Mouse (Mus musculus) right cerebral cortex, adult 2 months (tissue): ENCODE measurements around the gene Hint2.

Experiments
- DNase-seq, 2 experiments: peaks; one replicate each; pipeline ENCODE4 v3.0.0; 2021 to 2022; ENCODE audit warnings: low spot score in 2 of 2

The Hint2 gene

DNA sequence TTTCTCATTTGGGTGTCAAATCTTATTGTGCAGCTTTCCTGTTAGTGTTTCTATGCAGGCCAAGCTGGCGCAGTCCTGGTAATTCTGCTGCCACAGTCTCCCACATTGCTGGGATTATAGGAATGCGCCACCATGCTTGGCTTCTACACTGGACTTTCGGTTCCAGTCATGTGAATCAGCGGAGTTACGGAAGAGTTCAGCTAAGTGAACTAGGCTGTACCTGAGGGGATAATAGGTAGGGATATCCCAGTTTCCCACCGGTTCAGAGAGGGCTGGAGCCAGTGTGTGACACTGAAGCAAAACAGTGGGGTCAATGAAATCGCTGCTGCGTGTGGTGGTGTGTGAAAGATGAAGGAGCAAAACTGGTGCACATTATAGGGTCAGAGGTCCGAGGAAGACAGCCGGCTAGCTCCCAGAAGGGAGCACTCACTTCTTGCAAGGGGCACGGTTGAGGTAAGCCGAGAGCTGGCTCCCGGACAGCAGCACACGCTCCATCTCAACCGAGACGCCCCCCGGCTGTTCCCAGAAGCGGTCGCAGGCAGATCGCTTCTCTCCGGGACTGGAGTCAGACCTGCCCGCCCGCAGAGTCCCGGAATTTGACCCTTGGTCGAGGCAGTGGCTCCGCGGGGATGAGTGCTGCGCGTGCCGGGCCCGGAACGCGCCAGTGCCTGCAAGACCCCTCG, 469 bp downstream of the Hint2 start:
- peak in 1 of 2 experiments; percentile 30 for DNase-seq

DNA sequence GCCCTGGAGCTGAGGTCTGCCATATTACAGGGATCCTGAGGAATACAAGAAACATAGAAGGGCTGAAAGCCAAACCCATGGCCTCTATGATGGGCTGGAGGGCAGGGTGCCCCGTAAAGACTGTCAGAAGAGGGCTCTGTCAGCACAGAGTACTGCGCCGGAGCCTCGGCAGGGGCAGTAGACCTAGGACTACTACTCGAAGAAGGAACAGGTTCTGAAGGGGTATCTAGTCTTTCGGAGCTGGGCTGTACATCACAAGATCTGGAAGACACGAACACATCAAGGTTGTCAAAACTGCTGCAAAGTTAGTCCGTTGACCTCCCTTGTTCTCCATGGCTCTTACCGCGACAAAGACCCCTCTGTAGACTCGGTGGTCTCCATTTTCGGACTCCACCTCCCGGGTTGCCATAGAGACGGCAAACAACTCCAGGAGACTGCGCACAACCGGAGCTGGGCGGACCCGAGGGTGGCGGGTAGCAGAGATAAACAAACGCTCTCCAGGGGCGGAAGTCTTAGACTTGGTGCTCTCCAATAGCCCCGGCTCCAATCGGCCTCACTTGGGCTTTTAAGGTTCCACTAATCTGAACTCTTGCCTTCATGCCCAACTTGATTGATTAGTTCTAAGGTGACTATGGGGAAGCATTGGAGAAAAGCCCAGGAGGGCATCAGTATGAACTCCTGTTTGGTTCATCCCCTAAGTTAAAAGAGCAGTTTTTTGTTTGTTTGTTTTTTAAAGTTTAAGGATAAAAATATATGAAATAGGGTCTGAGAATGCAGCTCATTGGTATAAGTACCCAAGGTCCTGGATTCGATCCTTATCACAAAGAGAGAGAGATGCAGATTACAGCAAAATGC, 2.9 kb downstream of the Hint2 start, which contains the start of gene Spag8:
Spag8 (minus strand) TSS at position 434 of the 855 bp plus-strand sequence.
- DNase-seq, result peak in 1 of 2 experiments; percentile 38

DNA sequence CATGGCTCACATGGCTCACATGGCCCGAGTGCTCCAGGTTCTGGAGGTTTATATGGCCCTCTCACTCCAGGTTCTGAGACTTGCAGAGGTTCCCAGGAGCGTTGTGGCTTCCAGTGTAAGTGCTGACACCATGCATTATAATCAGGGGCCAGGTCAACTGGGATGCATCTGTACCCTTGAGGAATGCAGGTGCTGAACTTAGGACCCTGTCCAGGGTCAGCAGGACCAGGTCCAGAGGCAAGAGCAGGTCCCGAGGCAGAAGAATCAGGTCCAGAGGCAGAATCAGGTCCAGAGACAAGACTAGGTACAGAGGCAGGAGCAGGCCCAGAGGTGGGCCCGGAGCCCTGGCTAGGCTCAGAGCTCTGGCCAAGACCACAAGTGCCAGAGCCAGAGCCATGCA, 3.5 kb downstream of the Hint2 start:
- no peak for DNase-seq

DNA sequence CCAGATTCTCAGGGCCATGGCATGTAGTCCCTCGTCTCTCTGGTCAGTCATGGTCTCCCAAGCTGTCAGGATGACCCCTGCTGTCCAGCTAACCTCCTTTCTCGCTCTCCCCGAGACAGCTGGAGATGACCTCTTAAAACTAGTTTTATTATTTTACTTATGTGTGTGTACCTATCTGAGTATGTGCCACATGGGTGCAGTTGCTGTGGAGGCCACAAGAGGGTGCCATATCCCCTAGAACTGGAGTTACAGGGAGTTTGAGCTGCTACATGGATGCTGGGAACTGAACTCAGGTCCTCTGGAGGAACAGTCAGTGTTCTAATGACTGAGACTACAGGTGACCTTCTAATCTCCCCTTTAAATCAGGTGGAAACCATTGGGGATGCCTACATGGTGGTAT, 6.5 kb downstream of the Hint2 start:
- no peak for DNase-seq

DNA sequence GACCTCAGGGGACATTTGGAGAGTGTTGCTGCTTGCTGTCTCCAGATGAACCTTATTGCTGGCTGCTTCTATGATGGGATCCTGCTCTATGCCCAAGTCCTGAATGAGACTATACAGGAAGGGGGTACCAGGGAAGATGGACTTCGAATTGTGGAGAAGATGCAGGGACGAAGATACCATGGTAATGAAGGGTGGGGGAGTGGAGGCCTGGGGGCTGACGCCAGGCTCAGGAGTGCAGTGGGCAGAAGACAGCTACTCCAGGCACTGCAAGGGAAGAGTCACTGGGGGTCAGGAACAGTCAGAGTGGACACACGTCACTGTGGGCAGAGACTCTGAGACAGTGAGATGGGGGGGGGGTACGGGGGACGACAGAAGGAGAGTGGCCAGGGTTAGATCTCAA, 15.8 kb downstream of the Hint2 start:
- no peak for DNase-seq

DNA sequence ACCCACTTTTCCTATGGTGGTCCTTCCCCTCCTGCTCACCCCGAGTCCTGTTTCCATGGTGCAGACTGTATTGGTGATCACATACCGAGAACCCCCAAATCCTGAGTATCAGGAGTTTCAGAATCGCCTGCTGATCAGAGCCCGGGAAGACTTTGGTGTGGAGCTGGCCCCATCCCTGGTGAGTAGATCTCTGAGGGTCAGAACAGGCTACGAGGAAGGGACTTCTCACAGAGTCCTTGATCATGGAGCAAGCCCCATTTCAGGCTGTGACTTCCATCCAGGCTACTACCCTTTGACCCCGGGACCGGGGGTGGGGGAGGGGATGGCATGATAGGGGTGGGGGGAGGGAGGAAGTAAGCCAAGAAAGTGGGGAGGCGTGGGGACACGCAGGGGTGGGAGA, 16.2 kb downstream of the Hint2 start:
- no peak for DNase-seq

DNA sequence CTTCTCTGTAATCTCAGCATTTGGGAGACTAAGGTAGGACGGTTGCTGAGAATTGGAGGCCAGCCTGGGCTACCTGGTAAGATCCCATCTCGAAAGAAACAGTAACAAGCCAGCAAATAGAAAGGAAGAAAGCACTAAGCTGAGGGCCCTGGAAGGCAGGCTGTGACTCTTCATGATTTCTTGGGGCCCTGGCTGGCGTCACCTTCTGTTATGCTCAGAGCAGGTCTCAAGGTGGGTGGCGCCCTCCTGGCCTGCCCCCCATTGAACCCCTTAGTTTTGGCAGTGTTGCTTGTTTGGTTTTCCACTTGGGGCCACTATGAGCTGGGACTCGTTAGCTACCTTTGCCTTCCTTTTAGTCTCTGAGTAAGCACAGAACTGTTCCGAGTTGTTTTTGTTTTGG, 19.5 kb downstream of the Hint2 start:
- DNase-seq, result no peak

DNA sequence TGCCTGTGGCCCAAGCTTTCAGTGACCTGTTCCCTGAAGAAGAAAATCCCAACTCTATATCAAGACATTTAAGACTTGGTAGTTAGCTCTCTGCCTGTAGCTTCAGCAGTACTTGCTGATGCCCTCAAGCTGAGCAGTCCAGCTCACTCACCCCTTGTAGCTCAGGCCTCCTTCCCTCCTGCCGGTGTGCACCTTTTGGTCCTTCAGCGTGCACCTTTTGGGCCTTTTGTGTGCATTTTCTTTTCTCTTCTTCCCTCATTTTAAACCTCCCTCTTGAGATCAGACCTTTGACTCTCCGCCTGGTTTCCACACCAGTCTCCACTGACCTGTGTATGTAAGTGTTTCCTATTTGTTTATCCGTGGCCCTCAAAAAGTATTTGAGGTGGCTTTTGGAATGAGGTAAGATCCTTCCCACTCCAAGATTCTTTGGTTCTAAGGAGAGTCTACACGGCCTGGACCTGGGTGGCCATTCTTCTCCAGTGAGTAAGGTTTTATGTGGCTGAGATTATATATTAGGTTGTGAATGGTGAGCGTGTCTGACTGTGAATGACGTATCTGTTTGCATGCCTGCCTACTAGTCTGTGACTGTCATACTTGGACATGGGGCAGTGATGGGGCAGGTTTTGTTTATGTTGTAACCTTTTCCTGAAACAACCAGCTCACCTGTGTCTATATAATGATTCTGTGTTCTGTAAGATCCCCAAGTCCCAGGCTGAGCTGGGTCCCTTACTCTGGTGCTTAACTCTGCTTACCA, 21.5 kb downstream of the Hint2 start:
- no peak for DNase-seq

GRCm38 (mm10) chr4:43633736-43634135, 22.5 kb downstream of the Hint2 start:
- no peak for DNase-seq

DNA sequence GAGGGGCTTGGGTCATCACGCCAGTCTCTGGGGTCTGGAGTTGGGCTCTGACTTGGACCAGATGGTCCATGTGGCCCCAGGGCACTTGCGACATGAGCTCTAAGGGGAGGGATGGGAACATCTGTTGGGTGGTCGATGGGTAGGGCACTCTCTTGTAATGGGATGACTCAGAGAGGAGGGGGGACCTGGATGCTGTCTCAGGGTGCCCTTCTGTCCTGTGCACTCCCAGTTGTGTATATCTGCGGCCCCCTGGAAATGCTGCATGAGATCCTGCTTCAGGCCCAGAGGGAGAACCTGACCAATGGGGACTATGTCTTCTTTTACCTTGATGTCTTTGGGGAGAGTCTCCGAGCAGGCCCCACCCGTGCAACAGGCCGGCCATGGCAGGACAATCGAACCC, 23.0 kb downstream of the Hint2 start:
- no peak for DNase-seq

- no peak for DNase-seq
These were observed 24.0 kb downstream of the Hint2 start for GRCm38 (mm10) chr4:43631956-43632920.

GRCm38 (mm10) chr4:43631046-43631955, 25.0 kb downstream of the Hint2 start, which contains the start of gene Npr2:
TSS of gene Npr2 (plus strand) at chr4:43631935.
- DNase-seq, result peak in 1 of 2 experiments; percentile 41

DNA sequence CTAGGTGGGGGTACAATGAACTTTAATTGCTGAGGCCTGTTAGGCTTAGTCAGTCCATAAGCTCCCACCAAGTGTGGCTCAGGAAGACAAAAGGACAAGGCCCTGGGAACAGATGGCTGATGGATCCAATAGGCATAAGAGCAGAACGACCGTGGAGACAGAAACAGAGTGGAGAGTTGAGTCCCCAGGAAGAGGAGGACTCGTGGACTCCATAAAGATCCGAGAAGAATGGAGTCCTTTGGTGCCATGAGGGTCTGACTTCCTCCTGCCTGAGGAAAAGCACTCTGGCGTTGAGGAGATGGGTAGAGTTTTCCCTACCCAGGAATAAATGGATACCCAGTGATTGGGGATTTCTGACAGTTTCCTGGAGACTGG, 25.6 kb downstream of the Hint2 start:
- DNase-seq, result no peak

GRCm38 (mm10) chr4:43630030-43630581, 26.2 kb downstream of the Hint2 start:
- peak; percentile 90 to 94 for DNase-seq

DNA sequence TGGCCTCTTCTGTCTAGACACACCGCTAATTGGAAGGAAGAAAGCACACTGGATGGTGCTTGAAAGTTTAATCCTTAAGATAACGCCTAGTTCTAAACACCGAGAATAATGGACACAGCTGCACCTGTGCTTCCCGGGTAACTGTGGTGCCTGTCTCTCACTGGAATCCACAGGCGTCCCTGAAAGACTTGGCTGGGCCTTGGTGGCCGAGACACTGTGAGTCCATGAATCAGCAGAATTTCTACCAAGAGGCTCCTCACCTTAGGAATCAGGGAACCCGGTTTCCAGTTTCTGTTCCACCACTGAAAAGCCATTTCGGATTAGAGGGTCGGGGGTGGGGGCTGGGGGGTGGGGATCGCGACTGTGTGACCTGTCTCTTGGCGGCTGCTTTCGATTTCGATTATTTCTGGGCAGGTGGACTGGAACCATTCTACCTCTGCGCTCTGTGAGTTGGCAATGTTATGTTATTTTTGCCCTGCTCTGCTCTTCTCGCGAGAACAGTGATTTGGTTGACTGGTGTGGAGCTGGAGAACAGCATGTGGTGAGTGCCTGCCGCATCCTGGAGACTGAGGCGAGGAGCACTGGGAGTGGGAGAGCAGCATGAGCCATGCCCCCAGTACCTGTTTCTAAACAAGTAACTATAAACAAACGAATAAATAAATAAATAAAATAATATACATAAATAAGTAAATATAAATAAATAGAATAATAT, 27.0 kb downstream of the Hint2 start:
- DNase-seq, result no peak

DNA sequence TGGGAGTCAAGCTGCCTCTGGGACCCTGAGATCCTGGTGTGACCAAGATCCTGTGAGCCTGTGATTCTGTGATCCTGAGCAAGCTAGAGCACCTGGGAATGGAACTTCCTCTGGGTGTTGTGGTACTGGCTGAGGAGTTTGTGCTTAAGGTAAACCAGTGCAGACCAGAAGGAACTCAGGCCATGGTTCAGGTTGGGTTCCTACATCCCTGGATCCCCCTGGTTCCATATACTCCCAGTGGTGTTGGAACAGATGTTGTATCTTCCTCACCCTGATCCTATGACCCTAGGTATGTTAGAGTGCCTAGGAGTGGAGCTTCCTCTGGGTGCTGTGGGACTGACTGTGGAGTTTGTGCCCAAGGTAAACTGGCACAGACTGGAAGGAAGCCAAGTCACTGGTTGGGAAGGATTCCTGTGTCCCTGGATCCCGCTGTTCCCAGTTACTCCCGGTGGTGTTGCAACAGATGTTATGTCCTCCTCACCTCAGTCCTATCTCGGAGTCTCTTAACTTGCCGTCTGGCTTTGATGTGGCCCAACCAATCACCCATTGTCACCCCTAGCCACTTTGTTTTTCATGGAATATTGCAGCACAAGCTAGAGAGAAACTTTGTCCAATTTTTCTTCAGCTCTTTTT, 36.0 kb downstream of the Hint2 start:
- DNase-seq, result no peak

GRCm38 (mm10) chr4:43613060-43613730, 43.1 kb downstream of the Hint2 start:
- no peak for DNase-seq

DNA sequence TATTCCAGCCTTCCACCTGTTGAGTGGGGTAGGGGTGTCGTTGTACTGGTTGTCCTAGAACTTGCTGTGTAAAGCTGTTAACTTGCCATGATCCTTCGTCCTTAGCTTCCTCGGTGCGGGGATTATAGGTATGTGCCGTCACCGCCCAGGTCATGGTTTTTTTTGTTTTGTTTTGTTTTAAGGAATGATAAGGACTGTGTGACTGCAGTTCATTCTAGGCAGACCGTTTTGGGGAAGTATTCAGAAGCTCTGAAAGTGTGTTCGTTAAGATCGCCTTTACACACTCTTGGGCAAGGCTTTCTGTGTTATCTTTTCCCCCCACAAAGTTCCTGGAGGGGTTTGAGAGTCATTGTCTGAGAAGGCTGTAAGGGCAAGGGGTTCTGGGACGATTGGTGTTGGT, 43.7 kb downstream of the Hint2 start:
- DNase-seq, result no peak
